Mouse (Mus musculus) Muller cell, postnatal 12 days (primary cell): Measurements from ENCODE around the gene Slc25a14.

Source experiments
- DNase-seq: peaks from one replicate; pipeline ENCODE4 v3.0.0-alpha.2; 2015; ENCODE audit errors: inconsistent ontology term

Gene Slc25a14

DNA sequence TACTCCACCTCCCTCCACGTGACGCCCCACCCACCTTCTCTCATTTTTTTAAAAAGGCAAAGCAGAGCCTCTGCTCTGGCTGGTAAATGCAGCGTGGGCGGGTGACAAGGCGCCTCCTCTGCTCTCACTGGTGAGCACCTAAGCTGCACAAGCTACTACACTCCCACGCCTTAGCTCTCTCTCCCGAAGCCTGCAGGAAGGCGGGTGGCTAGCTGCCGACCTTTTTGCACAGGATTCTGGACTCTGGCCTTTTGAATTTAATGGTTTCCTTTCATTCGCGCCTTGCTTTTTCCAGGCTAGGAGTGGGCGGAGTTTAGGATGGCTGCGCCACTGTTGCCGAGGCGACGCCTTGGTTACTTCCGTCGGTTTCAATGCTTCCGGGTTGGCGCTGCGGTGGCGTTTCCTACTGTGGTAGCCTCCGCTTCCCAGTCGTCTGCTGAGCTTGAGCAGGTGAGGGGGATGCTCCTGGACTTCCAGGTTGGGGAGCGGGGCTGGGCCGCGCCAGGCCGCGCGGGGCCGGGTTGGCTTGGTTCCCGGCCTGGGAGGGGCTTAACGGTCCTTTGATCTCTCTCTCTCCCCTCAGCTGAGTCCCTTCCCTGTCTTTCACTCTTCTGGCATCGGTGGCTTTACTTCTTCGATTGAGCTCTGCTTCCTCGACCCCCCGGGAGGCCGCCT is at the start of gene Slc25a14:
Gene Slc25a14 (plus strand): TSS at position 35 of the 675 bp plus-strand sequence.
- DNase-seq: peak; percentile 80

- no peak for DNase-seq
Measured at GRCm38 (mm10) chrX:48583332-48583731, 39.9 kb upstream of the Slc25a14 start.

- DNase-seq: peak; percentile 7
Measured at GRCm38 (mm10) chrX:48593721-48594098, 29.5 kb upstream of the Slc25a14 start.

DNA sequence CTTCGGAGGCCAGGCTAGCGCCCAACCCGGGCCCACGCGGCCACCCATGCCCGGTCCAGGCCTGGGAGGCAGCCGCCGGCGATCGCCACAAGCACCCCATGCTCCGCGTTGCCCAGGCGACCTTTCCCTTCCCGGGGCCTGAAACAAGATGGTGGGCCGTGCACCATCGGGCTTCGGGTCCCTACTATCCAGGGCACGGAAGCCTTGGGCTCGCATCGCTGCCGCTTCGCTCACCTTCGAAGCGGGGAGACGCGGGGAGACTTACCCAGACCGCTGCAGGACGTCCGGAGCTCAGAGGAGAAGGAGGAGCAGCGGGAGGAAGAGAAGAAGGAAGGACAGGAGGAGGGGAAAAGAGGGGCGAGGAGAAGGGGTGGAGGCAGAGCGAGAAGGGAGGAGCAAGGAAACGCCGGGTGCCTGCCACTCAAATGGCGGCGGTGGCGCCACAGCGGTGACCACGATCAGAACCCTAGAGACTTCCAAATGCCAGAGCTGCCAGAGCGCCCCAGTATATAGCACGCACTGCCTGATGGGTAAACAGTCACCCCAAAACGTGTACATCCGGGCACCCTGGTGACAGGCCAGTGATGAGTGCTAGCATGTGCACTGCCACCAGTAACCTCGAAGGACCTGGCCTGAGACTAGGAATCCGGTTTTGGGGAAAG is 29.0 kb upstream of the Slc25a14 start, which contains the start of gene Zfp280c:
Gene Zfp280c (minus strand): TSS at position 406 of the 662 bp plus-strand sequence.
- DNase-seq: peak; percentile 79

DNA sequence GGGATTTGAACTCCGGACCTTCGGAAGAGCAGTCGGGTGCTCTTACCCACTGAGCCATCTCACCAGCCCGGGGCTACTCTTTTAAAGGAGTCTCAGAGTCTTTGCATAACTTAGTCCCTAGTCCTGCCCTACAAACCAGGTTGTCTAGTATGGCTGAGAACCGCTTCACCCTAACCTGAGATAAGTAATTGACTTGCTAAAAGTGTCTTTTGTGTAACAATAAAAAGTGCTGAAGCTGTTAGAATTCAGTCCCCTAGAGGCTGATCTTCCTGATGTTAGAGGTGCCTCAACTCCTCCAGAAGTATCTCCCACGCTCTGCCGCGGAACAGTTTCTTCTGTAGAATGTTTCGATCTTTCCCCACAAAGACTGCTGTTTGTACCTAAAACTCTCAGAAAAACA is 27.2 kb upstream of the Slc25a14 start:
- DNase-seq: no peak

- no peak for DNase-seq
Measured at GRCm38 (mm10) chrX:48596906-48597305, 26.3 kb upstream of the Slc25a14 start.

GRCm38 (mm10) chrX:48604872-48605271 is 18.3 kb upstream of the Slc25a14 start:
- DNase-seq: no peak

GRCm38 (mm10) chrX:48623049-48623378 is 199 bp upstream of the Slc25a14 start:
- DNase-seq: no peak

DNA sequence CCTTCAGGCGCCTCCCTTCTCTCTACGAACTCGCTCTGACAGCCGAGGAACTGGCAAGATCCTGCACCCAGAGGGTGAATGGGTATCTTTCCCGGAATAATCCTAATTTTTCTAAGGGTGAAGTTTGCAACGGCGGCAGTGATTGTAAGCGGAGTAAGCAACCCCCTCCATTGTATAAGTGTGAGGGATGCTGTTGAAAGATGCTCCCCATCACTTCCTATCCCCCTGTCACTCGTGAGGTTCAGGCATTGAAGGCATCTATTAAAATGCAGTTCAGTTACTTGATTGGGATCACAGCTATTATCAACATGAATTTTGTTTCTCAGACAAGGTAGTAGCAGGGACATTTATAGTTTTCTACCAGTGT is 824 bp downstream of the Slc25a14 start:
- no peak for DNase-seq

DNA sequence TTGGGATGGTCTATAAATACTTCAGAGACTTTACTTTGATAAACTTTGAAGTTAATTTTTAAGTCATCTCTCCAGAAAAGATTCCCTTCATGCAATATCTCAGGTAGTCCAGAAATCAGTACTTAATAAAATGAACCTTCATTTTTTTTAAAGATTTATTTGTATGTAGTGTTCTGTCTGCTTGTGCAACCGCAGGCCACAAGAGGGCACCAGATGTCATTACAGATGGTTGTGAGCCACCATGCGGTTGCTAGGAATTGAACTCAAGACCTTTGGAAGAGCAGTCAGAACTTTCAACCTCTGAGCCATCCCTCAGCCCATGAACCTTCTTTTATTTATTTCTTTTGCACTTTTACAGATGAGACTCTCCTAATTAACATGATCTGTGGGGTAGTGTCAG is 13.8 kb downstream of the Slc25a14 start:
- no peak for DNase-seq

GRCm38 (mm10) chrX:48644122-48644521 is 20.9 kb downstream of the Slc25a14 start:
- no peak for DNase-seq

- DNase-seq: no peak
Measured at GRCm38 (mm10) chrX:48666807-48667206, 43.6 kb downstream of the Slc25a14 start.

DNA sequence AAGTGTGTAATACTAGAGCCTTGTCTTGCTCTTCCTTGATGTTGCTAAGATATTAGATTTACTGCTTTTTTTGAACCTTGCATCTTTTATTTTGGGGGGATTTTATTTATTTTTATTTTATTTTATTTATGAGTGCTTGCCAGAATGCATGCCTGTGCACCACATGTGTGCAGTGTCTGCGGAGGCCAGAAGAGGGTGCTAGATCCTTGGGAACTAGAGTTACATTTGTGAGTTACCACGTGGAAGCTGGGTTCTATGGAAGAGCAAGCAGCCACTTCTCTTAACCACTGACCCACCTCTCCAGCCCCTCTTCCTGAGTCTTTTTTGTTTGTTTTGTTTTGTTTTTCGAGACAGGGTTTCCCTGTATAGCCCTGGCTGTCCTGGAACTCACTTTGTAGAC is 46.4 kb downstream of the Slc25a14 start:
- DNase-seq: no peak

DNA sequence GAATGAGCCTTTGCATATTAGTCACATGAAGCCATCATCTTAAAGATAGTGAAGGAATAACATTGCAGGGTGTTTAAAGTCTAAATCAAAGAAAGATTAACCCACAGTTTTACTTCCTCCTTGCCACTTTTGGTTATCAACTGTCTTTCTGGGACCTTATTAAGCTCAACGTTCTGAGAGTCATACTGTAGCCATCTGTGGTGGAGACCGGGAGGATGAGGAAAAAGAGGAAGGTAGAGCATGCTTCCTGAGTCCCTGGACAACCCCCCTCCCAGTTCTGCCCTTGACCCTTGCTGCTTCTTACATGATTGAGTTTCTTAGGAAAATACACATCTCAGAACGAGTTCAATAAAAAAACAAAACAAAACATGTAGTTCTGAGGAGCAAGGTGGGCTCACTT is 48.5 kb downstream of the Slc25a14 start:
- DNase-seq: no peak

GRCm38 (mm10) chrX:48674171-48674570 is 51.0 kb downstream of the Slc25a14 start, which contains the start of gene Gpr119:
TSS of gene Gpr119 (minus strand) at chrX:48674478.
- DNase-seq: peak; percentile 11

- DNase-seq: no peak
Measured at GRCm38 (mm10) chrX:48683451-48683850, 60.2 kb downstream of the Slc25a14 start.

- DNase-seq: no peak
Measured at GRCm38 (mm10) chrX:48683857-48684256, 60.6 kb downstream of the Slc25a14 start.

- DNase-seq: no peak
Measured at GRCm38 (mm10) chrX:48694460-48694859, 71.2 kb downstream of the Slc25a14 start.

DNA sequence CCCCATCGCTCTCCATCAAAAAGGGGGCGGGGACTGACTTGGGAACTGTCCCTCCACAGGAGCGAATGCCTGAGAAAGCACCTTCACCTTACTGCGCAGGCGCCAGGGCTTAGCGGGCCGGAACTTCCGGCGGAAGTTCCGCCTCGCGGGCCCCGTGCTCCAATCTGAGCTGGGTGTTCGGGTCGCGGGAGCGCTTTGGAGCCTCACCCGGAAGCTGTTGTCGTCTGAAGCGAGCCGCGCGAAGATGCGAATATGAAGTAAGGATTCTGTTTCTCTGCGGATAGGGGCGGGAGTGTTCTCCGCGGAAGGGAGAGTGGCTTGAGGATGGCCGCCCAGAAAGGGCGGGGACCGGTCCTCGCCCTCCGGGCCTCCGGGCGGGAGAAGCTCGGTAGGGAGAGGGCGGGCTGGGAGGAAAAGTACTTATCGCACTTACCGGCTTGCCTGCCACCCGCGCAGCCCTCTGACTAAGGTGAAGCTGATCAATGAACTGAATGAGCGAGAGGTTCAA is 71.7 kb downstream of the Slc25a14 start, which contains the start of gene Rbmx2:
Gene Rbmx2 (plus strand): TSS at position 141 of the 508 bp plus-strand sequence.
- DNase-seq: peak; percentile 92

- DNase-seq: no peak
Measured at GRCm38 (mm10) chrX:48709701-48710100, 86.5 kb downstream of the Slc25a14 start.
